Mouse (Mus musculus): ENCODE results near the gene Mrpl40. TPM values are rescaled to one million over a fixed set of nuclear protein-coding genes. Genes with fewer than 3 reads are reported as not detected.

Mrpl40 gene
- polyA plus RNA-seq, 1 experiment from 2014 or later = 92.4 TPM

Other genes with a start within 250 kb of the Mrpl40 start
- 33.7 and 39.9 TPM in 2 replicates for gene Sept5, start 246.9 kb downstream of the Mrpl40 start, polyA plus RNA-seq (2014; fragmentation: Nextera tagmentation; extraction: Ambion mirVana)
- 21.4 and 23.1 TPM in 2 replicates for gene Cldn5, start 100.0 kb downstream of the Mrpl40 start, polyA plus RNA-seq (2014; fragmentation: Nextera tagmentation; extraction: Ambion mirVana)
- gene Ufd1, start 65.1 kb downstream of the Mrpl40 start, polyA plus RNA-seq (2014; fragmentation: Nextera tagmentation; extraction: Ambion mirVana) = 82.1 and 84.7 TPM in 2 replicates
- gene Cdc45, start 64.9 kb downstream of the Mrpl40 start, polyA plus RNA-seq (2014; fragmentation: Nextera tagmentation; extraction: Ambion mirVana) = 71.8 and 83.1 TPM in 2 replicates
- gene 2510002D24Rik, start 40.3 kb downstream of the Mrpl40 start, polyA plus RNA-seq (2014; fragmentation: Nextera tagmentation; extraction: Ambion mirVana) = 16.4 and 19.5 TPM in 2 replicates
- not detected in 2 replicates for gene Gm28539, start 40.3 kb downstream of the Mrpl40 start, polyA plus RNA-seq (2014; fragmentation: Nextera tagmentation; extraction: Ambion mirVana)
- gene Hira, start 175 bp upstream of the Mrpl40 start, polyA plus RNA-seq (2014; fragmentation: Nextera tagmentation; extraction: Ambion mirVana) = 11.6 and 14.9 TPM in 2 replicates